Mouse (Mus musculus) C2C12 (cell line): ENCODE measurements around the gene Bpifb3.

Experiments
- CTCF ChIP-seq: IDR thresholded peaks from one replicate; pipeline ENCODE4 v1.5.1; 2011; ENCODE audit not compliant: control insufficient read depth, insufficient read depth, insufficient read length
- USF1 ChIP-seq: IDR thresholded peaks from one replicate; pipeline ENCODE4 v1.6.1; 2011; ENCODE audit warnings: low read depth, mild to moderate bottlenecking, control low read depth, moderate library complexity

- TF ChIP-seq CTCF: no peak
- peak; percentile 76 for TF ChIP-seq USF1
These were observed 35.8 kb downstream of the Bpifb3 start for GRCm38 (mm10) chr2:153953836-153954235.
